10 mouse cellular contexts compared by ENCODE assay signal in genomic region chr2:36023291-36023690, GRCm38 (mm10). TPM values are rescaled to one million over a fixed set of nuclear protein-coding genes. Genes with fewer than 3 reads are reported as not detected.
A peak's percentile ranks its signal among the peaks of the same experiment; 100 is the strongest.
DNase-seq lines count a peak whose midpoint lies in the region; ATAC-seq and TF ChIP-seq lines count a peak whose summit lies in the region.
"Had no signal": no experiment of that assay in that cellular context is flagged by ENCODE, and none has a peak within 500 bp of the region (broad histone marks: within the 10 kb centered on the region; RNA-seq: fewer than 3 reads in every experiment).

No protein-coding gene starts in this region.

- TF ChIP-seq POLR2A in lung, adult 2 months (IDR thresholded peaks at IDR 0.05; ENCODE audit: borderline replicate concordance, extremely low read depth, low read depth, low read length): no peak

- ATAC-seq in megakaryocyte, adult 5-6 weeks (ENCODE audit: poor library complexity, severe bottlenecking): no peak
- ATAC-seq: forebrain, embryonic 15.5 days had no signal

- H3K27ac ChIP-seq in forebrain, embryonic 10.5 days: no peak overlapping the region
- H3K27ac ChIP-seq: forebrain, embryonic 15.5 days; limb, embryonic 12.5 days; neural tube, embryonic 12.5 days had no signal

- no peaks in the 10 kb centered on the region for H3K36me3 ChIP-seq in forebrain, embryonic 10.5 days (replicated peaks)
- H3K36me3 ChIP-seq: forebrain, embryonic 15.5 days; limb, embryonic 12.5 days; neural tube, embryonic 12.5 days had no signal

- H3K9me3 ChIP-seq in forebrain, embryonic 10.5 days: no peaks in the 10 kb centered on the region
- H3K9me3 ChIP-seq: forebrain, embryonic 15.5 days; limb, embryonic 12.5 days; neural tube, embryonic 12.5 days had no signal

- intact Hi-C loops in heart, postnatal 25 days (cut with DNase I): no loop called here

- peaks cover 19% of the 10 kb centered on the region for H3K27me3 ChIP-seq in forebrain, embryonic 10.5 days (ENCODE audit: poor library complexity, severe bottlenecking)
- H3K27me3 ChIP-seq: forebrain, embryonic 15.5 days had no signal

- peaks cover 8% of the 10 kb centered on the region for H3K4me1 ChIP-seq in lung, adult 2 months (ENCODE audit: control insufficient read depth, insufficient read depth, low read length)
- peaks cover 10% of the 10 kb centered on the region for H3K4me1 ChIP-seq in forebrain, embryonic 10.5 days

- no peak overlapping the region for H3K4me3 ChIP-seq in lung, adult 2 months (replicated peaks; ENCODE audit: extremely low read depth, low read depth, low read length)
- no peak overlapping the region for H3K4me3 ChIP-seq in forebrain, embryonic 10.5 days
- H3K4me3 ChIP-seq: forebrain, embryonic 15.5 days; limb, embryonic 12.5 days; neural tube, embryonic 12.5 days had no signal

- WGBS in lung, adult 2 months: 37% methylated on average over 3 of the region's 3 CpGs
- WGBS in forebrain, embryonic 10.5 days: 67% methylated on average over 3 of the region's 3 CpGs

- peak; percentile 89 for DNase-seq in R1 (ENCODE audit: low read depth, low spot score)
- DNase-seq in adrenal gland, postnatal 10 days: peak; percentile 50
- peak; percentile 49 for DNase-seq in heart, postnatal 25 days (ENCODE audit: low spot score)
- peak; percentile 52 for DNase-seq in lung, adult 2 months
- DNase-seq in thymus, postnatal 25 days: no peak
- DNase-seq in forebrain, embryonic 10.5 days (ENCODE audit: extremely low spot score, low spot score): no peak

- TF ChIP-seq CTCF in lung, adult 2 months (IDR thresholded peaks at IDR 0.05; ENCODE audit: insufficient read depth, low read length): no peak

RNA-seq across cellular contexts. Expression of gene Ndufa8, which starts 25.9 kb away (rescaled TPM):
- total RNA-seq in adrenal gland, postnatal 10 days (2021): 100 to 1,000 TPM; 419 to 460 TPM
- 100 to 1,000 TPM; 676 to 685 TPM for total RNA-seq in heart, postnatal 25 days (2021)
- 52.3 and 56.0 TPM in 2 replicates for polyA plus RNA-seq in lung, adult 2 months (2012; rRNA removed)
- polyA plus RNA-seq in forebrain, embryonic 10.5 days (2016; fragmentation: Nextera tagmentation; extraction: Ambion mirVana): 189 and 195 TPM in 2 replicates
- 87.6 and 88.1 TPM in 2 replicates for total RNA-seq in megakaryocyte, adult 5-6 weeks (2015)
- total RNA-seq in megakaryocyte, adult 5-6 weeks (2017): 35.7 and 48.5 TPM in 2 replicates

RNA-seq across cellular contexts. Expression of gene Morn5, which starts 26.0 kb away (rescaled TPM):
- total RNA-seq in adrenal gland, postnatal 10 days (2021): not detected
- not detected for total RNA-seq in heart, postnatal 25 days (2021)
- 3.0 and 4.4 TPM in 2 replicates for polyA plus RNA-seq in lung, adult 2 months (2012; rRNA removed)
- 0.56 TPM in 1 of 2 replicates, not detected in the other for polyA plus RNA-seq in forebrain, embryonic 10.5 days (2016; fragmentation: Nextera tagmentation; extraction: Ambion mirVana)
- total RNA-seq in megakaryocyte, adult 5-6 weeks (2015): 0.25 TPM in 1 of 2 replicates, not detected in the other
- total RNA-seq in megakaryocyte, adult 5-6 weeks (2017): not detected in 2 replicates
- polyA plus RNA-seq: limb, embryonic 12.5 days had no signal

RNA-seq across cellular contexts. Expression of gene Ttll11, which starts 43.6 kb away (rescaled TPM):
- 1 to 10 TPM in 1 of 2 experiments, under 1 TPM in 1; 0.84 to 2.2 TPM for total RNA-seq in adrenal gland, postnatal 10 days (2021)
- total RNA-seq in heart, postnatal 25 days (2021): 1 to 10 TPM; 1.1 to 1.2 TPM
- 1.3 and 1.7 TPM in 2 replicates for polyA plus RNA-seq in lung, adult 2 months (2012; rRNA removed)
- polyA plus RNA-seq in forebrain, embryonic 10.5 days (2016; fragmentation: Nextera tagmentation; extraction: Ambion mirVana): 0.75 and 0.95 TPM in 2 replicates
- total RNA-seq in megakaryocyte, adult 5-6 weeks (2015): not detected in 2 replicates
- total RNA-seq in megakaryocyte, adult 5-6 weeks (2017): 0.48 TPM in 1 of 2 replicates, not detected in the other

Comparison
In these comparisons a context has a peak if more than half of its experiments do, and no peak if none do; other contexts are left out.
1. DNase-seq: peak in R1 (single experiment), adrenal gland, postnatal 10 days (single experiment), heart, postnatal 25 days (single experiment) and lung, adult 2 months (single experiment); none in thymus, postnatal 25 days (single experiment) and forebrain, embryonic 10.5 days (single experiment).
2. RNA of gene Ndufa8, which starts 25.9 kb away (total RNA-seq): 676 to 685 TPM in heart, postnatal 25 days and 419 to 460 TPM in adrenal gland, postnatal 10 days; 35.7 to 88.1 TPM in megakaryocyte, adult 5-6 weeks; every median in the first group is over 4 times any median in the second.